Mouse (Mus musculus): ENCODE results near the gene Tube1.
"Not testable (repeated sequence)": the region's sequence is repeated elsewhere in the genome, so short reads cannot be mapped to it uniquely, and the experiment has no call there.

Tube1 gene

GRCm38 (mm10) chr10:39169642-39170041, 35.9 kb downstream of the Tube1 start:
- no peak for DNase-seq (ENCODE audit: low spot score)

DNA sequence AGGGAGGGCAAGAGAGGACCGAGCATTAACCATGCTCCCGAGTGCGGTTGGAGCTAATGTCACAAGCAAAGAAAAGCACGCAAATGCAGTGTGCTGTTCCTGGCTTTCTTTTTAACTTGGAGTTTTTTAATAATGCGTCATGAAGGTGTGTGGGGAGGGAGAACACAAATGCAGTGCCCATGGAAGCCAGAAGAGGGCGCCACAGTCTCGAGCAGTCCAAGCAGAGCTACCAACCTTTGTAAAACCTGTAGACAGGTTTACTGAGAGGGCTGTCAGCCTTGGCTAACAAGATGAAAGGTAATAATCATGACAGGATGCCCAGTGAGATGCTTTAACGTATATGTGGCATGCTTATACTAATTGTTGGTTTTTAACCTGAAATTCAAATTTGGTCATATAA, 36.4 kb downstream of the Tube1 start:
- DNase-seq (ENCODE audit: low spot score): peak; percentile 47

DNA sequence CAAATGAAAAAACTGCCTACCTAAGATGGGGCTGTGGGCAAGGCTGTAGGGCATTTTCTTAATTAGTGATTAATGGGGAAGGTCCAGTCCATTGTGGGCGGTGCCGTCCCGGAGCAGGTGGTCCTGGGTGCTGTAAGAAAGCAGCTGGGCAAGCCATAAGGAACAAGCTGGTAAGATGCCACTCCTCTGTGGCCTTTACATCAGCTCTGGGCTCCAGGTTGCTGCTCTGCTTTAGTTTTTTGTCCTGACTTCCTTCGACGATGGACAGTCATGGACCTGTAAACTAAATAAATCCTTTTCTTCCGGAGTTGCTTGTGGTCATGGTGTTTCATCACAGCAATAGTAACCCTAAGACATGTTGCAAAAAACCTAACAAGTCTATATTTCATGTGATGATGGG, 36.9 kb downstream of the Tube1 start:
- DNase-seq (ENCODE audit: low spot score): no peak

- peak; percentile 90 for DNase-seq (ENCODE audit: low spot score)
Observed at GRCm38 (mm10) chr10:39171134-39171533, 37.4 kb downstream of the Tube1 start.

DNA sequence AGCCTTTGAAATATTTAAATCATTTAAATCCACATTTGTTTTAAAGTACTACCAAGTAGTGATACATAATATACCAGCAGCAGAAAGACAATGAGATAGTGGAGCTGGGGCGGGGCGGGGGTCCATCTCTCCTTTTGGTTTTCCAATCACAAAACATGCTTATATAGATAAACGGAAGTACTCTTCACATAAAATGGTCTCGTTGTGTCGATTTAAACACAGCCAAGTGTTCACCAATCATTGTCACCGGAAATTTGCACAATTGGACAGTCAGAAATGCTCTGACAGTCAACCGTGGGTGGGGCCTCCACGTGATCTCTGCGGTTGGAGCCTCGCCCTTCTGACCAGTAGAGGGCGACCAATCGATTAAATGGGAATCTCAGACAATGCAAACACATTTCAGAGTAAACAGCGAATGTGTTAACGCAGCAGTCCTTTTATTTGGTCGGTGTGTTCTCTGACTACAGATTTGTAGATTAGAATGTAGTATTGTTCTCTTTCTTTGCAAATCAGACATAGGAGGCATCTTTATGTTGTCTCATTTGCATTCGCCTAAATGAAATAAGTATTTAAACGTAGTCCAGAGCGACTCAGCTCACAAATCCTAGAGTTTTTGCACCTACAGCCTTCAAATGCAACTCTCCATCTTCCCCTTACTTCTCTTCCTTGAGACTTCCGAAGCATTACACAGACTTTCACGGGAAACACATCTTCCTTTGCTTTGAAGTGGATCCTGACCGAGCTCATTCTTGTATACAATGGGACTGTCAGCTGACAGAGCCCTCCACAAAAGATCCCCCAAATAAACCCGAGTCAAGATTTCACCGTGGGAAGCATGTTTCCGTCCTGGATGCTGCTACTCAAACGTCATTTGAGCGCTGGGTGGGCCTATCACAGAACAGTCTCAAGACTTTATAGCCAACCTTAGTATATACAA, 38.1 kb downstream of the Tube1 start:
- DNase-seq (ENCODE audit: low spot score): peak; percentile 93

GRCm38 (mm10) chr10:39172540-39172931, 38.8 kb downstream of the Tube1 start:
- no peak for DNase-seq (ENCODE audit: low spot score)

DNA sequence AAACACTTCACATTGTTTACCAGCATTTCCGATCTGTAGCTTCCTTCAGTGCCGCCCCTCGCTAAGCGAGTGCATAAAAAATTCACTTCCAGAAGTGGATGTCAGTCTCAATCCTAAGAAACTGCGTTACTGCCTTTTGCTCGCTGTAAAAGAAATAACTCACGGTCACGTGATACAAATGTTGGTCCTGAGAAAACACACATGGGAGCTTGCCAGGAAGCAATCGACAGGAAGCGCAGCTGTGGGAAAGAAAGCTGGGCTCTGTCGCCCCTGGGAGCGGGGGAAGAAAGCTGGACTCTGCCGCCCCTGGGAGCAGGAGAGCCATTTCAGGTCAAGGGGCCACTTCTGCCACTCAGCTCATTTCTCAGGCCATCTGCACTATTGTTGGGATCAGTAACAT, 39.3 kb downstream of the Tube1 start:
- DNase-seq (ENCODE audit: low spot score): no peak

DNA sequence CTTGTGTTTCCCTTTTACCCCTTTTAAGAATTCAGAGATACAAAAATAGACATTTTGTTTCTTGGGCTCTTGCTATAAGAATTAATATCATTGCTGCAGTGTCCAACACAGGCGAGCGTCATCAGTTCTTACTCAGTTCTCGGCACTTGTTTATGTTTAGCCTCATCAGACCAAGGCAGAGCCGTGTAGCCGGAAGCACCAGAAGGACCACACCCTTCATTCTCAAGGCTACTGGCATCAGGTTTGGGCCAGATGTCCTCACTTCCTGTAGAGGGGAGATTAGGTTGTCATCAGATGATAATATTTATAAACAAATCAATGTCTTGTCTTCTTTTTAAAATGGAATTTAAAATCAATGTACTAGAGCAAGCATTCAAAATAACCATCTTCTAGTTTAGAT, 43.2 kb downstream of the Tube1 start:
- DNase-seq (ENCODE audit: low spot score): no peak

DNA sequence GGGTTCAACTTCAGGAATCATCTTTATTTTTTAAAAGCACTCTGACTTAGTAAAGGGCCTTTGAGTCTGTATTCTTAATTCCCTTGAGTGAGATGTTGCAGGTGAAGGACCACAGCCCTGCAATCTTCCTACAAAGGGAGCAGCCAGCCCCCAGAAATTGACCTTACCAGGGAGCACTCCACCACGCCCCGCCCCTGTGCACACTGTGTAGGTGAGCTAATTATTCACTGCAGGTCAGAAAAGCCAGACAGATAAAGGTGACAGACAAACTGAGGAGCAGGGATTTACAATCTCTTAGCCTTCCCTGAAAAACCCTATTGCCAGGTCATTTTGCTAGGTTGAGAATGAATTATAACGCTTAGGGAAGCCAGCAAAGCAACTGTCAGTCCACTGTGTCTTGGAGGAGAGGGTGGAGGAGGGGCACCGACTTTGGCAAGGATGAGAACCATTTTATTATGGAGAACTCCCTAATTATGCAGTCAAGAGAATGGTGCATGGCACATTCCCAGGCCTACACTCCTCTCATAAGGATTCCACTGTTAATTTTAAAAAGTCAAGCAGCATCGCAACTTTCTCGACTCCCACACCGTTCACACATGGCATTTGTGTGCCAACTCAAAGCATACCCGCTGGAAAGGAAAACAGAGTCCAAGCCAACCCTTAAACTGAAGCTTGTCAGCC, 51.2 kb downstream of the Tube1 start:
- no peak for DNase-seq (ENCODE audit: low spot score)

GRCm38 (mm10) chr10:39185545-39185906, 51.8 kb downstream of the Tube1 start:
- DNase-seq (ENCODE audit: low spot score): no peak

DNA sequence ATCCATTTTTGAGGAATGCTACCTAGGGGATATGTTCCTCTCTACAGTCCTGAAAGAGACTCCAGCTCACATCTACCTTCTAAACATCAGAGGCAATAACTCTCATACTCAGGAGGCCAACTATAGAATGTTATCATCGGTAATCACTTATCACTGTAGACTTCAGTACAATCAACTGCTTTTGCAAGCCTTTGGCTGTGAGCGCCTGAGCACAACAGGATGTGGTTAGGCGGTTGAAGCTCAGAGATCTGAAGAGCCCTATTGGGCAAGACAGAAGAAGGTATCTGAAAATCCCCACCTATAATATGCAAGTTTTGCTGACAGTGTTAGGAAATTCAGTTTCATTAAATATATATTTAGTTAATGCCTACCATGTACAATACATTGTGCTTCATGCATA, 58.9 kb downstream of the Tube1 start:
- DNase-seq (ENCODE audit: low spot score): no peak

DNA sequence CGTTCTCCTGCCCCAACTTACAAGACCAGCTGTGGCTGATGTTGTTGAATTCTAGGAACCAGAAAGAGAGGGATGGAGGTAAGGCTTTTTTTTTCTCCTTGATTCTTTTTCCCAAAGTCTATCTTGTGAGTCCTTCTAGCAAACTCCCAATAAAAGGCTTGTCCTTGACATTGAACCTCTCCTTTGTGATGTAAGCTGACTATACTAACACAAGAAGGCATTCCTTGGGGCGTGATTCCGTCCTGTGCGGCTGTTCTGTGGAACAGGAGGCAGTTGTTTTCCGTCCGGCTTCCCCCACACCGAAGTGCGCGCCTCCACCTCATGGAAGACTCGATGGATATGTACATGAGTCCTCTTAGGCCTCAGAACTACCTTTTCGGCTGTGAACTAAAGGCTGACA, 64.4 kb downstream of the Tube1 start:
- not testable (repeated sequence) for DNase-seq (ENCODE audit: low spot score)
